Mouse (Mus musculus): ENCODE results near the gene Xpo4.
"Not testable (repeated sequence)": the region's sequence is repeated elsewhere in the genome, so short reads cannot be mapped to it uniquely, and the experiment has no call there.

Xpo4 gene

DNA sequence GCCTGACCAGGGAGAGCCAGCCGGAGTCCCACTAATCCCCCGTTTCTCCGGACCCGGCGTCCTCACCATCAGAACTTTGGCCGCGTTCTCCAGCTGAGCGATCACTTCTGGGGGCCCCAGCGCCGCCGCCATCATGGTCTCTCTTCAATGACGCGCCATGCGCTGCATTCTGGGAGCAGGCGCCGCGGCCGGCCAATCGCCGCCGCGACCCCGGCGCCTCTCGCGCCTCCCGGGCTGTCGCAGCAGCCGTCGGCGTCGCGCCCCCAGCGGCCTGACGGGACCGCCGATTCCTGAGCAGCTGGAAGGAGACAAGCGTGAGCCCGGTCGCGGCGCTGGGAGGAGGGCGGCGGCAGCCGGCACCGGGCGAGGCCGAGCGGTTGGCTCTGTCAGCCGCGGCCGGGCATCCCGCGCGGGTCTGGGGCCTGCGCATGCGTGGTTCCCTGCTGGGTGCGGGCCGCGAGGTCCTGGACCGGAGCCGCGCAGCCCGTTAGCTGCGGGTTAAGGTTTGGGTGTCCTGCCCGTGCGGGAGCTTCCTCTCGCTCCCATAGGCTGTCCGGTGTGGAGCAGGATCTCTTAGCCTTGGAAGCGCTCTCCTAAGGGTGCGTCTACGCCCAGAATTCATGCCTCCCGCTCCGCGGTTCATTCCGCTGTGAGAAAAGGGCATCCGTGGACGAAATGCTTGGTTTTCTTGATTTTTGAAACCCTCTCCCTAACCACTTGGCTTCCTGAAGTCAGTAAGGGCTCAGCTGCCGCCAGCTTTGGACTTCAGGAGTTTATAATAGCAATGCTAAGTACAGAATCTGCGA, at the start of gene Xpo4:
TSS of gene Xpo4 (minus strand) at position 609 of the 806 bp plus-strand sequence.
- DNase-seq (ENCODE audit: low spot score in 2 of 2) = peak; percentile 72

GRCm38 (mm10) chr14:57712884-57713283, 47.7 kb upstream of the Xpo4 start:
- DNase-seq (ENCODE audit: low spot score in 2 of 2) = no peak

DNA sequence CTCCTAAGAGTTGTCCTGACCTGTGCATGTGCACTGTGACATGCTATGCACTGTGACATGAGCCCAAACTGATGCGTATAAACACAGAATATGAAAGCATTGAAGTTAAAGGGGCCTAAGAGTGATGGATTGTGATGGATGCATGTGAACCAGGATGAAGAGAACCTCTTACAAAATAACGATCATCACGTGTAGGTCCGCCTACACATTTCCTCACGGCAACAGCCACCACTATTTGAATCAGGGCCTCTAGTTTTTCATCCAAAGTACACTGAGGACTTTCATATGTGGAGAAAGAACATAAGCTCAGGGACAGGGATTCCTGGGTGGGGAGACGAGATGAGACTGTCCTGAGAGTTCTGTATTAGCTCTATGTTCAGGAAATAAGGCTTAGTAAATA, 45.8 kb upstream of the Xpo4 start:
- no peak for DNase-seq (ENCODE audit: low spot score in 2 of 2)

DNA sequence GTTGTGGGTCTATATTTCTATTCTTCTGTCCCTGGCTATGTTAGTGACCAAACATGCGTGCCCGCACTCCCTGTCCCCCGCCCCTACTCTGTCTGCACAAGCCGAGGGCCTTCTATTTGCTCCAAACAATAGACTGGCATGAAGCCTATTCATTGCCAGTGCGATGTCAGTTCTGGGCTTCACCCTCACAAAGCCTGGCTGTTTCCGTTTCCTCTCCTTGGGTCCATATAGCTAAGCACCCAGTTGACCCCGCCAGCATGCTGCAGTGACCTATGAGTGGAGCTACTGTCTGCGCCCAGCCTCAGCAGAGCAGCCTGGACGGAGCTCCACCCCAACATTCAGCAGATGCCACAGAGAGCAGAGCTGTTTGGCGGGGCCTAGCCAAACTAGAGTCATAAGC, 43.9 kb upstream of the Xpo4 start:
- no peak for DNase-seq (ENCODE audit: low spot score in 2 of 2)

- DNase-seq (ENCODE audit: low spot score in 2 of 2) = no peak
Measured at GRCm38 (mm10) chr14:57708580-57708979, 43.4 kb upstream of the Xpo4 start.

DNA sequence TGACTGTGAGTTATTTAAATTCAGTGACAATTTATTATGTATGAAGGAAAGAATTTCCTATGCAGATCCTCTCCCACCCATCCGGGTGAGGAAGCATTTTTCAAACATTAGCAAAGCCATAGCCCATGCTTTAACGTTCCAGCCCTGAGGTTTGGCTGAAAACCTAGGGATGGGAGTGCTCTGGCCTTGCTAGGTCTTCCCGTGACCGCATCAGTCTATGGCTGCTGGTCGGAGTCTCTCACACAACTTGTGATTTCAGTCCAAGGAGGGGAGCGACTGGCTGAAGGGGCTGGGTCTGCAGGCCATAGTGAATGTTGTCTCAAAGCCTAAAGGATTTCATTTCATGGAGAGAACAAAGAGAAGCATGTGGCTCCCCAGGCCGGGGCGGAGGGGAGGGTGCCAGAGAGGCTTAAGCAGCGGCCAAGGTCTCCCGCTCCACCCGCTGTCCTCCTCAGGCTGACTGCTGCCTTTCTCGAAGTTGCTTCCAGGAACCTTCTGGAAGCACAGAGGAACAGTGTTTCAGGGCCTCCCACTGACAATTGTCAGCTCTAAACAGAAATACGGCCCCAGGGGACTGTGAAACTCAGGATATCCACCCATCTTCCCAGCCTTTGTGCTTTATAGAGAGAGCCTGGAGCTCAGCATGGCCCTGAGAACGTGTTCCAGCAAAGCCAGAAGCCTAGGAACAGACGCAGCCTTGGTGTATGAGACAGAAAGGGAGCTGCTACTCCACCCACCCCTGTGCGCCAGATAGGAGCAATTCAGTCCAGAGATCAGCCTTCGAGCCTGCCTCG, 42.1 kb upstream of the Xpo4 start:
- DNase-seq (ENCODE audit: low spot score in 2 of 2) = no peak

DNA sequence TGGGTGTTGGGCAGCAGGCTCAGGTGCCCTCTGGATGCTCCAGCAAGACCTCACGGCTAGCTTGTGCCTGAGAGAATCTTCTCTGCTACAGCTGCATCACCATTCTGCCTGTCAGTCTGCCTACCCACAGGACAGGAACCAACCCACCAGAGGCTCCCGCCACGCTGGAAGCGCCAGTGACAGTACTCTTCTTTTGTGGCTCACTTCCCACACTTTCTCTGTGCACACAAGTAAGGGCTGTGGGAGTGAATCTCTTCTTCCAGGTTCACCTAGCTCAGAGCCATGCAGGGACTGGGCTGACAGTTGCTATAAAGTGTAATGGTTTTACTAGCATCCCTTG, 41.5 kb upstream of the Xpo4 start:
- peak in 1 of 2 experiments; percentile 35 for DNase-seq (ENCODE audit: low spot score in 2 of 2)

DNA sequence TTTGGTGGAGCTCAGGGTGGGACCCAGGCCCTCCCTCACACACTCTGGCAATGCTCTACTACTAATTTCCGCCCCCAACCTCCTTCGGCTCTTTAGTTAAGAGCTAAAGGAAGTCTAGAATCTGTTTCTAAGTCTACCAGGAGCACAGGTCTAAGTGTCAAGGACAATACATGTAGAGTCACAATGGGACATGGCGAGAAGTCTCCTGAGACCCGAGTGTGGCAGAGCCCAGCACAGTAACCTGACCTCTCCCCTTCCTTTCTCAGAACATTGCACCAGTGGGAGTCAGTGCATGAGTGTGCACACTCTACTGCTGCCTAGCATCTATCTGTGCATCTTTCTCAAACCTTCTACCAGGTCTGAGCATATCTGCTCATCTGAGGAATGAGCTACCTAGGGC, 40.5 kb upstream of the Xpo4 start:
- DNase-seq (ENCODE audit: low spot score in 2 of 2) = no peak

GRCm38 (mm10) chr14:57705075-57705474, 39.8 kb upstream of the Xpo4 start:
- DNase-seq (ENCODE audit: low spot score in 2 of 2) = no peak

DNA sequence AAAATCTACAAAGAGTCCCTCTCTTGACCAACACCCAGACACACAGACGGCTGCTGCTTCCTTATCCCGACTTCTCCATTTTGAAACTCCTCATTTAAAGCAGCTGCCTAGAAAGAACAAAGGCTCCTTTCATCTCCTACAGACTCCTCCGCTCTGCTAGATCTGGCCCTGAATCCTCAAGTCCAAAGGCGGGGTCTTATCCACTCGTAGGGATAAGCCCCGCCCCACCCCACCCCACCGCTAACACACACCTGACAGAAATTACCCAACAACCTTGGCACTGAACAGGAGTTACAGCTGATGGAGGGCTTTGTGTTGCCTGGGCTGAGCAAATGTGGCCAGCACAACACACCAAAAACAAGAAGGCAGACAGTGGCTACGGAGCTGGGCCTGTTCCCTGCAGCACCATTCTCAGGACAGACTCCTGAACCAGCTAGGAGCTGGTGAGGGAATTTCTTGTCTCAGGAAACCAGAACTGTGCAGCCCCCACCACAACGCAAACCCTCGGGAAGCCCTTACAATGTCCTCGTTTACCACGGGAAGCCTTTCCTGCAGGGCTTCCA, 36.8 kb upstream of the Xpo4 start:
- no peak for DNase-seq (ENCODE audit: low spot score in 2 of 2)

GRCm38 (mm10) chr14:57699461-57699970, 34.3 kb upstream of the Xpo4 start:
- no peak for DNase-seq (ENCODE audit: low spot score in 2 of 2)

- DNase-seq (ENCODE audit: low spot score in 2 of 2) = no peak
Measured at GRCm38 (mm10) chr14:57699016-57699415, 33.8 kb upstream of the Xpo4 start.

DNA sequence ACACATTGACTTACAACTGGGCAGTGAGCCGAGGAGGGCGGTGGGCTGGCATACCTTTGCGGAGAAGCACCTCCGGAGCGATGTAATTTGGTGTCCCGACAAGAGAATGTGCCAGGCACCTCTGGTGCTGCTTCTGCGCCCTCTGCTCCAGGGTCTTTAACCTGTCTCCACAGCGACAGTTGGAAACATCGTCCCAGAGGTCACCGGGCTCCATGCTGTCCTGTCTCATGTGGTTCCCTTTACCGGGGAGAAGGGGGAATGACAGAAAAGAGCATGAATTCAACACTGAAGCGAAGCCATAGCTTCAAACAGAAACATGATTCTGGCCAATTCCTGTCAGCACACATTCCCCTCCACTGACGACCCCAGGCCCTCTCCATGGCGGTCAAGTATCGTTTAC, 30.8 kb upstream of the Xpo4 start:
- DNase-seq (ENCODE audit: low spot score in 2 of 2) = no peak

DNA sequence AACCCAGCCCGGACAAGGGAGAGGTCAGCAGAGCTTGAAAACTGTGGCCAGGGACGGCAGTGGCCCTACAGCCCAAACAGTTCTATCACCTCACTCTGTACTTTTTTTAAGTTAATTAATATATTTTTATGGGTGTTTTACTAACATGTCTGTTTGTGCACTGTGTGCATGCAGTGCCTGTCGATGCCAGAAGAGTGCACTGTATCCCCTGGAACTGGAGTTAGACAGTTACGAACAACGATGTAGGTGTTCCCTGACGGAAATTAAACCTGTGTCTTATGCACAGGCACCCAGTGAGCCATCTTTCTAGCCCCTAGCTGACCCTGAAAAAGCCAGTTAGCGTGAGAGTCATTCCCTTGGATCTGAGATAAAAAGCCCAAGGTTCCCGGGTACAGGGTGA, 30.3 kb upstream of the Xpo4 start:
- no peak for DNase-seq (ENCODE audit: low spot score in 2 of 2)

GRCm38 (mm10) chr14:57694246-57694645, 29.0 kb upstream of the Xpo4 start:
- DNase-seq (ENCODE audit: low spot score in 2 of 2) = no peak

DNA sequence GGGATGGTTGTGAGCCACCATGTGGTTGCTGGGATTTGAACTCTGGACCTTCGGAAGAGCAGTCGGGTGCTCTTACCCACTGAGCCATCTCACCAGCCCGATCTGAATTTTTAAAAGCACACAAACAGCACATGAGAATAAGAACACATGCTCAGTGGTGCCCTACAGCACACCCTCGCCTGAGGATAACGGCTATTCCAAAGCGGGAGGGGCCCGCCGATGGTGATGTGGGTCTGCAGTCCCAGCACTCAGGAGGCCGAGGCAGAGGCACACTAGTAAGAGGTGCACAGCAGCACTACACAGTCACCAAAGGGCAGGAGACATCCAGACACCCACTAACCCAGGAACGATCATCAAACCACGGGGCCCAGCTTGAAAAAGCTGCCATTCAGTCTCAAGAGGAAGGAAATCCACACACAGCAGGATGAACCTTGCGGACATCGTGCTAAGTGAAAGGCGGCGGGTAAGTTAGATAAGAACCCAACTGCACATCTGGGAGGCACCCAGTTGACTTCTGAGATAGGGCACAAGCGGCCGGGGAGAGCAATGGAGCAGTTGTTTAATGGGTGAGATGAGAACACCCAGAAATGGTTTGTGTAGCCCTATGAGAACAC, 27.4 kb upstream of the Xpo4 start:
- no peak for DNase-seq (ENCODE audit: low spot score in 2 of 2)

DNA sequence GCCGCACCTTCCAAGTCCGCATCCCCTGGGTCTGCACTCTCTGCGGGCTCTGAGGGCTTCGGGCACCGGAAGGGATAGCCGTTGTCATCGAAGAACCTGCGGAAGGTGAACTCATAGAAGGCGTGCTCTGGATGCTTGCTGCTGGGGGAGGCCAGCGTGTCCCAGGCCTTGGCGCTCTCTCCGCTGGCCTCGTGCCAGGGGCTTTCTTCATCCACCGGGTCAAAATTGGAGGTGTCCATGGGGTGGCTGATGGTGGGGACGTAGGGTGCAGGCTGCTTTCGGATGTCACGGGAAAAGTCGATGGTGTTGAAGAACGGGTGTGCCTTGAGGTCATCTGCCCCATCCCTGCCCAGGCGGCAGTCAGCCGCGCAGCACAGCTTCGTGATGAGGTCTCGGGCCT, 26.1 kb upstream of the Xpo4 start:
- no peak for DNase-seq (ENCODE audit: low spot score in 2 of 2)

GRCm38 (mm10) chr14:57690681-57691080, 25.5 kb upstream of the Xpo4 start:
- DNase-seq (ENCODE audit: low spot score in 2 of 2) = no peak

GRCm38 (mm10) chr14:57688066-57688465, 22.8 kb upstream of the Xpo4 start:
- not testable (repeated sequence) for DNase-seq (ENCODE audit: low spot score in 2 of 2)

DNA sequence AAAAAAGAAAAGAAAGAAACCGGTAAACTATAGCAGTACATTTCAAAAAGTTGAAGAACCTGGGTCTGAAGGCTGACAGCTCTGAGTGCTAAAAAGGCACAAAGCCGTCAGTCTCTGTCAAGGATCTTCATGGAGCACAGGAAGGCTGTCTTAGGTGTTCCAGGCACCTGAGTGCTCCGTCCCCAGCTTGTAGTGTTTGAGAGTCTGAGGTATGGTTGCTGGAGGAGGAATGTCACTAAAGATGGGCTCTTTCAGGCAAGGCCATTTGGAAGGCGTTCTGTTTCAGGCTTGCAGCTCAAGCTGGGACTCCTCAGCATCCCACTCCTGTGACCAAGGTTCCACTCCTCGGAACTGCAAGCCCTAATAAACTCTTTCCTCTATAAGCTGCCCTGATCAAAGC, 22.2 kb upstream of the Xpo4 start:
- DNase-seq (ENCODE audit: low spot score in 2 of 2) = no peak

DNA sequence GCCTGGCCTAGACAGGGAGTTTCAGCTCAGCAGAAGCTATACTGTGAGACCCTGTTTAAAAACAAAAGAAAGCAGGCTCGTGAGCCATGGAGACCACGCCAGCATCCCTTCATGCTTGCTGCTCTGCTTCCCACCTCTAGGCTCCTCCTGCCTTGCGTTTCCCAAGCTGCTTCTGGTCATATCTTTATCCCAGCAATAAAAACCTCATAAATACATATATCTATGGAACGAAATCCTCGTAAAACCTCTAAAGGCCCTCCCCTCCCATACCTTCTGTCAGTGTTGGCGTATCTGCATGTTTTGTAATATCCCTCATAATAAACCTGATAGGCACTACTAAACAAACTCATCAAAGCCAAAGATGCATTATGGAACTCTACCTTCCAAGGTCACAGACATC, 21.4 kb upstream of the Xpo4 start:
- DNase-seq (ENCODE audit: low spot score in 2 of 2) = no peak

DNA sequence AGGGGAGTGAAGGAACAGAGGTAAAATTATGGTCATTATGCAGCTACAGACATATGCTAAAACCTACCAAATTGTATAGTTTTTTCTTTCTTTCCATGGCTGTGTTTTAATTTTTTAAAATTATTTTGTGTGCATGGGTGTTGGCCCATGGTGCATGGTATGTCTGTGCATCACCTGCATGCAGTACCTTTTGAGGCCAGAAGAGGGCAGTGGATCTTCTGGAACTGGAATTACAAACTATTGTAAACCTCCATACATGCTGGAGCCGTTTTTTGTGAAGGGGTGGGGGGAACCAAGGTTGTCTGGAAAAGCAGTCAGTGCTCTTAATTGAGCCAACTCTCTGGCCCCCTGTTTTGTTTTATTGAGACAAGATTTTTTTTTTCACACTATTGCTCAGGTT, 19.3 kb upstream of the Xpo4 start:
- peak; percentile 35 to 46 for DNase-seq (ENCODE audit: low spot score in 2 of 2)
